In the genomic region with DNA sequence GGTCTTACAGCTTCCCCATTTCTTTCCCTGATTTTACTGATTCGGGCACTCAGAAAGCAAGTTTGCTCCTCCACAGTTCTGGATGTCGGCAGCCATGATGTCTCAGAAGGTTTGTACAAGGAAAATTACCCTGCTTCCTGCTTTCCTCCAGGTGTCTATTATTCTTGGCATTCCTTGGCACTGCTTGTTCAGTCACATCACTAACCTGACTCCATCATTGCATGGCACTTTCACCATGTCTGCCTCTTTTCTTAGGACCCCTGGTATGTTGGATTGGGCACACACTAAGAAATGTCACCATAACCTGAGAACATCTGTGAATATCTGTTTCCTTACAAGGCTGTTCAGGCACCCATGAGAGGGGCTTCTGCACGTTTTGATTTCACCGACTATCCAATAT, we compare ENCODE assay signal across 8 mouse cellular contexts. TPM values are rescaled to one million over a fixed set of nuclear protein-coding genes. Genes with fewer than 3 reads are reported as not detected.
DNase-seq lines count a peak whose midpoint lies in the region; ATAC-seq and TF ChIP-seq lines count a peak whose summit lies in the region.
"Had no signal": no experiment of that assay in that cellular context is flagged by ENCODE, and none has a peak within 500 bp of the region (broad histone marks: within the 10 kb centered on the region; RNA-seq: fewer than 3 reads in every experiment).

No protein-coding gene starts in this region.

- H3K79me2 ChIP-seq in myocyte (ENCODE audit: control insufficient read depth, insufficient read depth): peaks cover 23% of the 10 kb centered on the region

- ATAC-seq in kidney, embryonic 15.5 days (replicated peaks; ENCODE audit: low FRiP score): no peak
- no peak for ATAC-seq in forebrain, embryonic 13.5 days

- no peak for TF ChIP-seq POLR2A in myocyte (IDR thresholded peaks at IDR 0.05; ENCODE audit: insufficient read length, low read depth)

- no peaks in the 10 kb centered on the region for H3K27me3 ChIP-seq in kidney, embryonic 15.5 days
- no peaks in the 10 kb centered on the region; the same call in 1 of the 2 replicates for H3K27me3 ChIP-seq in forebrain, embryonic 13.5 days
- H3K27me3 ChIP-seq in limb, embryonic 10.5 days (ENCODE audit: low read depth, poor library complexity, severe bottlenecking): no peaks in the 10 kb centered on the region
- no peaks in the 10 kb centered on the region for H3K27me3 ChIP-seq in myocyte (ENCODE audit: control insufficient read depth, insufficient read depth, insufficient read length)
- H3K27me3 ChIP-seq: Patski had no signal

- H3K27ac ChIP-seq in kidney, embryonic 15.5 days: peak overlapping the region; percentile 96; the same call in 1 of the 2 replicates
- H3K27ac ChIP-seq in forebrain, embryonic 13.5 days: no peak overlapping the region
- peak overlapping the region; percentile 98 for H3K27ac ChIP-seq in limb, embryonic 10.5 days

- H3ac ChIP-seq in myocyte (ENCODE audit: control insufficient read depth, insufficient read length): no peak overlapping the region

- H3K9me3 ChIP-seq in kidney, embryonic 15.5 days (replicated peaks): no peaks in the 10 kb centered on the region
- H3K9me3 ChIP-seq in forebrain, embryonic 13.5 days (replicated peaks): no peaks in the 10 kb centered on the region
- no peaks in the 10 kb centered on the region for H3K9me3 ChIP-seq in limb, embryonic 10.5 days (replicated peaks)

- H3K4me1 ChIP-seq in kidney, embryonic 15.5 days: peaks cover 34% of the 10 kb centered on the region
- peaks cover 31% of the 10 kb centered on the region for H3K4me1 ChIP-seq in forebrain, embryonic 13.5 days
- peaks cover 58% of the 10 kb centered on the region for H3K4me1 ChIP-seq in limb, embryonic 10.5 days

- 0 out of 2 replicates have a peak overlapping the region, but pooled peaks have one; percentile 88 for H3K9ac ChIP-seq in kidney, embryonic 15.5 days
- H3K9ac ChIP-seq in forebrain, embryonic 13.5 days: peak overlapping the region; percentile 16; the same call in 1 of the 2 replicates

- WGBS in kidney, embryonic 15.5 days: 72% methylated on average over 4 of the region's 4 CpGs
- 75% methylated on average over 4 of the region's 4 CpGs for WGBS in forebrain, embryonic 13.5 days
- WGBS in limb, embryonic 10.5 days: 81% methylated on average over 4 of the region's 4 CpGs

- no peak for DNase-seq in kidney, postnatal 14 days
- no peak for DNase-seq in limb, embryonic 10.5 days (ENCODE audit: low spot score)
- no peak for DNase-seq in spleen, adult 18-20 months
- DNase-seq in cerebellum, adult 11 months: no peak

- peak overlapping the region; percentile 95 for H3K4me2 ChIP-seq in kidney, embryonic 15.5 days
- H3K4me2 ChIP-seq in forebrain, embryonic 13.5 days: peak overlapping the region; percentile 85
- peak overlapping the region; percentile 79 for H3K4me2 ChIP-seq in myocyte (ENCODE audit: low read depth)

- H3K4me3 ChIP-seq in kidney, embryonic 15.5 days (replicated peaks): peak overlapping the region; percentile 79
- peak overlapping the region; percentile 81; the same call in 1 of the 2 replicates for H3K4me3 ChIP-seq in forebrain, embryonic 13.5 days
- H3K4me3 ChIP-seq in limb, embryonic 10.5 days: peak overlapping the region; percentile 88
- H3K4me3 ChIP-seq in myocyte: peak overlapping the region; percentile 58

- H3K36me3 ChIP-seq in kidney, embryonic 15.5 days: no peaks in the 10 kb centered on the region
- no peaks in the 10 kb centered on the region for H3K36me3 ChIP-seq in forebrain, embryonic 13.5 days (ENCODE audit: poor library complexity, severe bottlenecking)
- H3K36me3 ChIP-seq in limb, embryonic 10.5 days: no peaks in the 10 kb centered on the region; the same call in 1 of the 2 replicates
- H3K36me3 ChIP-seq in myocyte (ENCODE audit: control insufficient read depth, insufficient read depth): no peaks in the 10 kb centered on the region

TF ChIP-seq in myocyte, 11 proteins besides CTCF, POLR2A, EP300 and RAD21:
- TF ChIP-seq MYOG (IDR thresholded peaks at IDR 0.05; ENCODE audit: control insufficient read depth in 1 of 3, insufficient read depth in 1 of 3, insufficient read length in 2 of 3, low read depth in 2 of 3) (no peak), MAX (IDR thresholded peaks at IDR 0.05; ENCODE audit: low read depth) (no peak), POLR2AphosphoS2 (IDR thresholded peaks at IDR 0.05; ENCODE audit: insufficient read length, low read depth) (no peak), TCF12 (IDR thresholded peaks at IDR 0.05; ENCODE audit: insufficient read depth, poor library complexity, severe bottlenecking) (no peak), USF1 (IDR thresholded peaks at IDR 0.05; ENCODE audit: low read depth) (no peak), CEBPB (IDR thresholded peaks at IDR 0.05; ENCODE audit: insufficient read depth, poor library complexity, severe bottlenecking) (no peak), REST (IDR thresholded peaks at IDR 0.05; ENCODE audit: insufficient read depth, insufficient read length) (no peak), E2F4 (IDR thresholded peaks at IDR 0.05; ENCODE audit: insufficient read depth) (no peak), MYOD1 (IDR thresholded peaks at IDR 0.05; ENCODE audit: control insufficient read depth in 1 of 3, insufficient read length in 2 of 3, low read depth in 2 of 3) (no peak), SRF (IDR thresholded peaks at IDR 0.05; ENCODE audit: control insufficient read depth, insufficient read length, low read depth) (no peak), TCF3 (IDR thresholded peaks at IDR 0.05; ENCODE audit: insufficient read length, low read depth) (no peak)
TF ChIP-seq in myocyte: peak in this region for 0.

RNA-seq across cellular contexts. Expression of a gene that starts 1.6 kb away (rescaled TPM):
- polyA plus RNA-seq in kidney, embryonic 15.5 days (2015; fragmentation: Nextera tagmentation; extraction: Ambion mirVana): 5.1 and 5.5 TPM in 2 replicates
- 7.3 and 7.5 TPM in 2 replicates for polyA plus RNA-seq in forebrain, embryonic 13.5 days (2015; fragmentation: Nextera tagmentation; extraction: Ambion mirVana)
- polyA plus RNA-seq in limb, embryonic 10.5 days (2016; fragmentation: Nextera tagmentation; extraction: Ambion mirVana): 6.0 TPM in 2 replicates
- polyA plus RNA-seq in myocyte (2012; fragmentation: generic; extraction: Trizol): 12.1 TPM

RNA-seq across cellular contexts. Expression of a gene that starts 2.5 kb away (rescaled TPM):
- 130 TPM in 2 replicates for polyA plus RNA-seq in kidney, embryonic 15.5 days (2015; fragmentation: Nextera tagmentation; extraction: Ambion mirVana)
- 85.5 and 89.6 TPM in 2 replicates for polyA plus RNA-seq in forebrain, embryonic 13.5 days (2015; fragmentation: Nextera tagmentation; extraction: Ambion mirVana)
- polyA plus RNA-seq in limb, embryonic 10.5 days (2016; fragmentation: Nextera tagmentation; extraction: Ambion mirVana): 172 and 198 TPM in 2 replicates
- polyA plus RNA-seq in myocyte (2012; fragmentation: generic; extraction: Trizol): 60.4 TPM
